Mouse (Mus musculus): ENCODE data around the gene Nln.

The Nln gene

DNA sequence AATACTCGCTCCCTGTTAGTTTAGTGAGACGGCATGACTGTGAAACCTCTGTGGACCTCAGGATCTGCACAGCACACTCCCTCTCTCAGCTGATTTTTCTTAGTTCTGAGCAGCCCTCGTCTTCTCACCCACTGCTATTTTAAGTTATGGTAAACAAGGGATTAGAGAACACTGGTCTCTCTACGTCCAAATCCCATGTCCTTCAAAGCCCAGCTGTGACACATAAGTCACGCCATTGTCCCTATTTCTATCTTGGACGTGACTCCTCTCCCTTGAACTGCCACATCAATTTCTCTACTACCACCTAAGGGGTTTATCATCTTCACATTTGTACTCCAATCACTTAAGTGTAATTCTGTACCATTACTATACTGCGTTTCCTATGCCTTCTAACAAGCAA, 13.5 kb downstream of the Nln start:
- in situ Hi-C loops (cut with MboI) = no loop called here

DNA sequence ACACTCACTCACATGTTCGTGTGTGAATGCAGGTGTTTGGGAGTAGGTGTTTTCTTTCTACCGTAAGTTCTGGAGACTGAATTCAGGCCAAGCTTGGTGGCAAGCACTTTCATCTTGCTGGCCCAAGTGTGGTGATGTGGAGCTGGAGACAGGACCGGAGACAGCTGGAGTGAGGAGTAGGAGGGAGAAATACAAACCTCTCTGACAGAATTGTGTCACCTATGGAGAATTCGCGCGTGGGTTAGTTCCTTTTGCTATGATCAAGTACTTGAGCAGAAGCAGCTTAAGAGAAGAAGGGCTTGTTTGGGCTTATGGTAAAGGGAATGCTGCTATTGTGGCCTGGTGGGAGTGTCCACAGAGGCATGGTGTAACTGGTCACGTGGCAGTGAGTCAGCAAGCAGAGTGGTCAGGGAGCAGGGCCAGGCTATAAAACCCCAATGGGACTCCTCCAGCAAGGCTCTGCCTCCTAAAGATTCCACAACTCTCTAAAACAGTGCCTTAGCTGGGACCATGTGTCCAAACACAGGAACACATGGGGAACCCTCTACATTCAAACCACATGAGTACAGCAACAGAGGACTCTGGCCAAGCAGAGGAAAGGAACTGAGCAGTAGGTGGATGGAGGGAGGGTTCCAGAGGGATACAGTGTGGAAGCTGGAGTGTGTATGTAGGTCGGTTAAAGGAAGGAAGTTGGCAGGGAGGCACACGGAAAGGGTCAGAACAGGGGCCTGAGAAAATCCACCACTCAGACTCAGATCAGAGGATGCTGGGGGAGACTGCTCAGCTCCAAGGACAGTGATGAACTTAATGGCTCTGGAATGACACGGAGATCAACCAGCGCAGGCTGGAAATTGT, 14.7 kb downstream of the Nln start:
- in situ Hi-C loops (cut with MboI) = no loop called here

DNA sequence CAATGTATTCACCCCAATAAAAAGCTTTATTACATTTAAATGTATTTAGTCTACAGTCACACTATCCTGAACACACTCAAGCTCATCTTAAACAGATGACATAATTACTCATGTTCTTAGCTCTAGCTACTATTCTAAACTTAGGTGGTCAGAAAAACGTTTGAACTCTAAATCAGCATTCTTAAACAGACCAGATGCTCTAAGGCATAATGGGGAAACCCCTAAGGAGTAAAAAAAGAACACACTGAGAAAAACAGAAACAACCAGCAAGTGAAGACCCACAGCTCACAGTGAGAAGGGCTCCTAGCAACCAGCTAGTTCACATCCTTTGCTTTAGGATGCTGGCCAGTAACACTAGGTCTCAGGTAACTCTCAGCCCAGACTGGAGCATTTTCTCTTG, 17.7 kb downstream of the Nln start:
- in situ Hi-C loops (cut with MboI) = no loop called here

DNA sequence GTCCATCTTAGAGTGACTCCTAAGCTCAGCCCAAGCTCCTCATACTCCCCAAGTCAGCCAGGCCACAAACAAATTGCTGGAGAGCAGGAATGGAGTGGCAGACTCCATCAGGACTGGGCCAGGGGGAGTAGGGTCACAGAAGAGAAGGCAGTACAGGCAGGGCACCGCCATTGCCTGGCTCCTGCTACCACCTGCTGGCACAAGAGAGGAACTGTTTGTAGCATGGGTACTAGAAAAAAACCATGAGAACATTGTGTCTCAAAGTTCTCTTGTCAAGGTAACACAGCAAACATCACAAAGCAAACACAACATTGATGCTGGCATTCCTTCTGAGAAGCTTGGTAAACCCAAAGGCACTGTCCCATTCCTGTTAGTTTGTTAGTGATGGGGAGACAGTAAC, 20.0 kb downstream of the Nln start:
- in situ Hi-C loops (cut with MboI) = no loop called here

DNA sequence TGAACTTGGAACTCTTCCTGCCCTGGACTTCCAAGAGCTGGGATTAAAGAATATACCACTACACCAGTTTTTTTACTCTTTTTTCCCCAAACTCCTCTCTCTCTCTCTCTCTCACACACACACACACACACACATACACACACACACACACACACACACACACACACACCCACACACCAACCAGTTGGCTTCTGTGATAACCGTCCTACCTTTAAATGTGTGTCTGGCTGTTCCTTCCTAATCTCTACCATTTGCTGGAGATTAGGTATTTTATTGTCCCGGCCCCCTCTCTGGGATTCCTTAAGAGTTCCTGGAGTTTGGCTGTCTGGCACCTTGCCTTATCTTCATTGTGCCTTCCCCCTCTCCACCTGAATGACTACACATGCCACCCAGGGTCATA, 24.8 kb downstream of the Nln start:
- in situ Hi-C loops (cut with MboI) = no loop called here

DNA sequence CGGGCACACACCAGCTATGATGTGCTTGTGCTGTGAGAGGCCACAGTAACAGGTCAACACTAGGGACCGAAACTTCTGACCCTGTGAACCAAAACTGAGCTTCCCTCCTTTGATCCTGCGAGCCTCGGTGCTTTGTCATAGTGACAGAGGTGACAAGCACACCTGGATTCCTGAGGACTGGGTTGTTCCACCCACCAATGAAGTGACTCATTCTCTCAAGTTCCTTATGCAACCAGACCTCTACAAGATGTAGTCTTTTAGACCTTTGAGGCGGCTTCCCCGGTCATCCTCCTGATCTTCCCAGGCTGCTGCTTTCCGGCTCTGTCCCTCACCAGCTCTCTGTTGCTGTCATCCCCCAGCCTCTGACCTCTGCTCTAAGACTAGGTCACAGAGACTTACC, 26.9 kb downstream of the Nln start:
- in situ Hi-C loops (cut with MboI) = no loop called here

DNA sequence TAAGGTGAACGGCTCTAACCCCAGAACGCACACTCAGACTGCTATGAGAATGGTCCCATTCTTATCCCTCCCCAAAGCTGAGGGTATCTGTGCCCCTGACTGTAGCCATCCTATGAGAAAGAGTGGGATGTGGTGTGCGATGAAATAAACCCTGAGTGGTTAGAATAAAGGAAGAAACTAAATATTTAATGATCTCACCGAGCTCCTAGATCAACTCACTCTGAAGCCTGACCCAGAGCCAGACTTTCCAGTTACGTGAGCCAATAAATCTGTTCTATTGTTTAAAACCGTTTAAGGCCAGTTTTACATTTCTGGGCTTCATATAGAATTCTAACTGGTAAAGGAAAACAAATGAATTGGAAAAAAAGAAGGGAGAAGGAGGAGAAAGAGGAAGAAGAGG, 32.4 kb downstream of the Nln start:
- in situ Hi-C loops (cut with MboI) = no loop called here

DNA sequence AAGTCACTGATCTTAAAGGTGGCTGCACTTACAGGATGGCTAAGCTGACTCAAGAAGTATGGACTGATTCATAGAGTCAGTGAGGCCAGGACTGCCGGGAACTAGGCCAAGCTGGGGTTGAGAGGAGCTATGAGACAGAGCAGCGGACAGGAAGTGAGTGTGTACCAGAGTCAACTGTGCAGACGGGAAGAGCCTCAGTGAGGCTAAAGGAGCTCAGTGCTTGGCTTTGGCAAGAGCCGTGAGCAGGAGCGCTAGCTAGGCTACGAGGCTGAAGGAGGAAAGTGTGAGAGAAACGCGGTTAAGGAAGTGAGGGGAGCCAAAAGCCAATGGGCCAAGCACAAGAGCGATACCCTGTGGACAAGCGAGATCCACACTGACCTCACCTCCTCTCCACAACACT, 34.7 kb downstream of the Nln start:
- in situ Hi-C loops (cut with MboI) = no loop called here

DNA sequence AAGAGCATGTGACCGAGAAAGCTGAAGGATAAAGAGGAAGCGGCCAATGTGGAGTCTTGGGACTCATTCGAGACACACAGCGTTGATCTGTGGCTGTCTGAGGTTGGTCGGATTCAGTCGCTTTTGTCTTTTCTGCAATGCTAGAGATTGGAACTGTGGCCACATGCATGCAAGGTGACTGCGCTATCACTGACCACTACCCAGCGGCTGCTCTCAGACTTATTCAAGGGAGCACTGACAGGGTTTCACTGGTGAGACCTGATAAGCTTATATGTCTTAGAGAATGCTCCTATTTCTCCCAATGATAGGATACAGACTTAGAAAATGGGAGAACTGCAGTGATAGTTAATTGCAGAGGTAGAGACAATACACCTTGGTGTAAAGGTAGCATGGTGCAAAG, 35.2 kb downstream of the Nln start:
- in situ Hi-C loops (cut with MboI) = no loop called here

DNA sequence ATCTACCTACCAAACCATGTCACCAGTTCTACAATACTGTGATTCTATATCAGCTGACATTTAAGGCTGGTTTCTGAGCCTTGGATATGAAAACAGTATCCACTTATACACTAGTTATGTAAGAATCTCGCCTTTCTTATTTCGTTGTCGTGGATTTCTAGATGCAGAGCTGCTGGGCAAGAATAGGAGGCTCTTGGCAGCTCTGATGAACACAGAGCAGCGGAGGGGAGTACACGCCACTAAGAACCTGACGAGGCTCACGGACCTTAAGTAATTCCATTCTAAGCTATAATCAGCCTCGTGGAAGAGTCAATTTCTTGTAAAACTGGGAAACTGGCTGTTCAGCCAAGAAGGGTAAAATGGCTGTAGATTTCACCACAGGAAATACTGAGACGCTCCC, 37.1 kb downstream of the Nln start:
- in situ Hi-C loops (cut with MboI) = no loop called here

DNA sequence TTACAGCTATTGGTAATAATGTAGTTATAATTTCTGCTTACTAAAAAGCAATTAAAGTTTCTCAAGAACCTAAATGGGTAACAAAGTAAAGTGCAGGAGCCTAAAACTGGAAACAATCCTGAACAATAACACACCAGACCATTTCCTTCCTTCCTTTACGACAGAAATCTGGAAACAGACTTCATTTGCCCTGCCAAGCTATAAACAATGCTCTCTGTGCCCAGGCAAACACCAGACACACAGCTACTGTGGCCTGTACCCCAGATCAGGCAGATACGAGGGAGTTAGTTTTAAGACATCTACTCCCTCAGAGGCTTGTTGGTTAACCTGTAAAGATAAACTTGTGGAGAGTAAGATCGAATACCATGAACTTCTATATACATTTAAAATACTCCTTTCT, 38.7 kb downstream of the Nln start:
- in situ Hi-C loops (cut with MboI) = no loop called here

DNA sequence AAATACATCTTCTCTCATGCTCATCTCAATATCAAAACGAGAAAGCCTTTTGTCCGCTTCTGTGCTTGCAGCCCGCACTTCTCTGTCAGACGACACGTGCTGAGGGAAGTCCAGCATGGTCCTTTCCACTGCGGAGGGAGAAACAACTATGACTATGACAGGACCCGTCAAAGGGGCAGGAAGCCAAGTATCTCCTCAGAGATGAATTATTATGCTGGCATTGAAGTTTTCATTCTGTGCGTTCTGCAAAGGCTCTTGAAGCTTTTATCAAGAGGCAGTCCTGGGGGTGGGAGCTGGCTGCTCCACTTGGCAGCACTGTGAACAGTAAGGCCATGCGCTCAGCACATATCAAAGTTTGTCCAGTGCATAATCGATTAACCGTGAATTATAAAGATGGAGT, 40.2 kb downstream of the Nln start:
- in situ Hi-C loops (cut with MboI) = no loop called here

DNA sequence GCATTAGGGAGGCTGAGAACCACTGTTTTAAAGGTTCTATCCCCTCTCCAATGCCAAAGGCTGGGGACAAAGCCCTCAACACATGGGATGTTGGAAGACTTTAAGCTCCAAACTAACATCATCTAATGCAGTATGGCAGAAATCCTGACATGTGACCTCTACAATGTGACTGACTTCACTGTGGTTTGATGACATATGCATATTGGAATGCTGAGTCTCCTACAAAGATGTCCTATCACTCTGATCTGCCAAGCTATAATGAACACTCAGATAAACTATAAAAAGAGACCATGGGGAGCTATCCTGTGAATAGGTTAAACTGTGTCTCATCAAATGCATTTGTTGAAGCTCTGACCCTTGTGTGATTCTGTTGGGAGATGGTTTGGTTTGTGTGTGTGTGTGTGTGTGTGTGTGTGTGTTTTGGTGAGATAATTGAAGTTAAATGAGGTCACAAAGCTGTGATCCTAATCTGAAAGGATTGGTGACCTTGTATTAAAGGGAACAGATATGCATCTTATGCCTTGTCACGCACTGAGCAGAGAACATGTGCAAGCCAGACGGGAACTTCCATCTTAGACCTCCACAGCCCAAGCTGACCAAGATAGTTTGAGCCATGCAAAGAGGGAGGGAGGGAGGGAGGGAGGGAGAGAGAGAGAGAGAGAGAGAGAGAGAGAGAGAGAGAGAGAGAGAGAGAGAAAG, 43.6 kb downstream of the Nln start:
- in situ Hi-C loops (cut with MboI) = no loop called here

DNA sequence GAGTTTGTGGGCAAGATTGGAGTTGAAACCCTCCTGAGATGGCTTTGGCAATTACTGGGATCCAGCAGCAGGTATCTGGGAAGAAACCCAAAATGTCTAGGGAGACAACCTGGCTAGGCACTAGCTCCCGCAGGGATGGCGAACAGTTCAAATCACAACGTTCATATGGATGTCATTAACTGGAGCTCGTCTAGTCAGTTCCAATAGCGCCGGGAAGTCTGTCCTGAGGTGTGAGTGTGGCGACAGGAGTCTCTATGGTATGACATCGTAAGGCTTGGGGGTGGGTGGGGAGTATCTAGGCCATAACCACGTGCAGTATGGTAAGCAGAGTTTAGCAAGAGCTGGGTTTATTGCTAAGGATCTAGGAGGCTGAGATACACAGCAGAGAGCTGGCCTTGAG, 46.4 kb downstream of the Nln start:
- in situ Hi-C loops (cut with MboI) = no loop called here

DNA sequence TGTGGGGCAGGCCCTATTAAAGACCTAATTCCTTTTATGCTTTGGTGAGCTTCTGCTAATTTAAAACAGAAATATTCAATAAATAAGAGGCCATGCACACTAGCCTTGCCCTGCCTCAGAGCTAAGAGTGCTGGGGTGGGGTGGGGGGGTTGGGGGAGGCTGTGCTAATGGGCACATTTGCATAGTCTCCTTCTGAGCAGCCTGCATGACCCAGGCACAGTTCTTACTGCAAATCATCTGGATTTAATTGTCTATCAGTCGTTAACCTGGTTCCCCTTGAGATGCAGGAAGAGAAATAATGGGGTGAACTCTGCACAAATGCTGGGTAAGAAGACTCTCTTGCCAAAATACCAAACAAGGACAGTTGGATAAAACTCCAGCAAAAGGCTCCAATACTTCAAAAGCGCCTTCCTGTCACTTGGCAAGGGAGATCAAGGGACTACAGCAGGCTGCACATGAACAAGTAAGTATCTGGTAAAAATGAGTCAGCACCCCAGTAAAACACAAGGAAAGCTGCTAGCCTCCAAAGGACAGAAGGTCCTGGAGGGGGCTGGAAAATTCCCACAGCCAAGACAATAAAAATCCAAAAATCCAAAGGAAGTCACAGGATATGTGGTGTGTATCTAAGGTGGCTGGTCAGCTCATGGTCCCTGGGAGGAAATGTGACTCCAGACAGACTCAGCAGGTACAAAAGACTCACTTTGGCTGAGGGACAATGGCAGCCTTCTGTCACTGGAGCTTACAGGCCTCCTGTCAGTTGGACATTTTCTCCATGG, 47.3 kb downstream of the Nln start:
- in situ Hi-C loops (cut with MboI) = no loop called here

DNA sequence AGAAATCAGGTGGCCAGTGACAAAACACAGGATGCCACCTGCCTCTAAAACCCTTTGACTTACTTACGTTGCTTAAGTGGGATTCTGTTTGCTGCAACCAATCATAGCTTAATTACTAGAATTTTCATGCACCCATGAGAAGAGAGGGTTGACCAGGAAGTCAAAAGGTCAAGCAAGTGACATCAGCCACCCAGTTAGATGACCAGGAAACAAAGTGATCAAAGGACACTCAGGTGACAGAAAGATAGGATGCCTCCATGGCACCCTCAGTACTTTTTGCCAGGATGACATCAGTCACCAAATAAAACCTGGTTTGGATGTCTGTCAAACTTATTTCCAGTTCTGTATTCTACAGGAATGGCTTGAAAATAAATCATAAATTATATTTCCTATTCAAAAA, 49.2 kb downstream of the Nln start:
- in situ Hi-C loops (cut with MboI) = no loop called here

DNA sequence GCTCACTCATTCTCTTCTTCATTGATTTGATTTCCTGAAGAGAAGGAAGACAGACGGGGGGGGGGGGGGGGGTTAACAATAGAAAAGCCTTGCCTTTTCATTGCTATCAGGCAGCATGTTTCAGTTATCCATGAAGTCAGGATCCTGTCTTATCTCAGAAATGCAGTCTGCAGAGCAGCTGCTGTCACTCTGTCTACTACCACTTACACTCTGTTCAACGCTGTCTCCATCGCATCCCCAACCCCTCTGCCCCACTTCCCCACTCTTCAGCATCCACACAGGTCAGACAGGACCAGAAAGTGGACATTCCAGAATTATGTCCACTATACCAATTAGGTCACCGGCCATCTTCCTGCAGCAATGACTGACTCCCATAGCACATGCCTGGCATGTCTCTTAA, 49.9 kb downstream of the Nln start:
- in situ Hi-C loops (cut with MboI) = no loop called here

DNA sequence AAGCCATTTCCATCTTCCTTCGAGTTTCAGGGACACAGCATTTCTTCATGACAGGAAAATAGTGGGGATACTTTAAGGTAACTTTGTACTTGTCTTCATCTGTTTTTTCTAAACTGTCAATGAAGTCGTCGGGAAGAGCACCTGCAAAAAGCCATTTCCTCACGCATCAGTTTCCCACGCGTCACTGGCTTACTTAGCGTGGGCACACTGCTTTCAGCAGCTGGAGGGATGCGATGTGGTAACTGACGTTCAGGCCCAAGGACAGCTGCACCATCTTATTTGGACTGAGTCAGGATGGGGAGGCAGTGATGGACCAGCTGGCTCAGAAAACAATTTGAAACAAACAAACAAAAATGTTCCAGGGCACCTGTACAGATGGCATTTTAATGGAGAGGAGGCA, 50.7 kb downstream of the Nln start:
- in situ Hi-C loops (cut with MboI) = no loop called here

DNA sequence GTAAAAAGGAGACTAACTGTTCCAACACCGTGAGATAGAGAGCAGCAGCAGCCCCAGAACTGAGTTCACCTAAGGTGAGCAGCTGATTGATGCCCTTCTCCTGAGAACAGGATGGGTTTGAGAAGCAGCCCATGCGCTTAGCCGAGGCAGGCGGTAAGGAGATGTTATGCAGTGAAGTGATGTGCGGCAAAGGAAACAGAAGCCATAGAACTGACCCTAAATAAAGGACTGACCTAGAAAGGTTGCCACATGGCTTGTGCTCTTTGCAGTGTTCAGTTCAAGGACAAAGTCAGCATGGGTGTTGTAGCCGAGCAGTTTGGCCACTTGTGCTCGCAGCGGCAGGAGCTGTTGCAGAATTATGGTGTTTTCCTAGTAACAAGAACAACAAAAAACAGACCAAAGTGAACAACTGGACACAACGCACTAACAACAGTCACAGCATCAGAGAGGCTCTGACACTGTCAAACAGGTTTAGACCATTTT, 57.1 kb downstream of the Nln start:
- in situ Hi-C loops (cut with MboI) = no loop called here

DNA sequence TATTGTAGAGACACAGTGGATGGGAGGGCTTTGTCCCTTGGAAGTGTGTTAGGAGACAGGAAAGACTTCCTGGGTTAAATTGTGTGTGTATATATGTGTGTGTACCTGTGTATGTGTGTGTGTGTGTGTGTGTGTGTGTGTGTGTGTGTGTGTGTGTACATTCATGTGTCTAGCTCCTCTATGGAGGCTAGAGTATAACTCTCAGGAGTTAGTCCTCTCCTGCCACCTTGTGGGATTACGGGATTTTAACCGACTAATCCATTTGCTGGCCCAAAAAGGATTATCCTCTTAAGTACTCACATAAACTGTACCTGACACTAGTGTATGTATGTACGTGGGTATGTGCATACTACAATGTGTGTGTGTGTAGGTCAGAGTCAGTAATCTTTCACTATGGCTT, 60.6 kb downstream of the Nln start:
- in situ Hi-C loops (cut with MboI) = no loop called here

DNA sequence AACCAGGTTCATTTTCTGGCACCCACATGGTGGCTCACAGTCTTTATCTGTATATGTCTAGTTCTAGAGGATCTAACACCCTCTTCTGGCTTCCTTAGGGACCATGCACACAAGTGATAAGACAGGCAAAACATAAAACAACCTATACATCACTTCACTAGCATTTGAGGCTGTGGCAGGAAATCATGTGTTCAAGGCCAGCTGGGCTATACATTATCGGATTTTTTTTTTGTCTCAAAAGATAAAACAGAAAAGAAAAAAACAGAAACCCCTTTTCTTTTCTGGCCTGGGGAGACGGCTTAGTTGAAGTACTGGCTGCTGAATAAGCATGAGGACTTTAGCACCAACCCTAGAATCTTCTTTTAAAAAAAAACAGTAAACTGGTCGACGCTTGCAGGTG, 64.3 kb downstream of the Nln start:
- in situ Hi-C loops (cut with MboI) = no loop called here

DNA sequence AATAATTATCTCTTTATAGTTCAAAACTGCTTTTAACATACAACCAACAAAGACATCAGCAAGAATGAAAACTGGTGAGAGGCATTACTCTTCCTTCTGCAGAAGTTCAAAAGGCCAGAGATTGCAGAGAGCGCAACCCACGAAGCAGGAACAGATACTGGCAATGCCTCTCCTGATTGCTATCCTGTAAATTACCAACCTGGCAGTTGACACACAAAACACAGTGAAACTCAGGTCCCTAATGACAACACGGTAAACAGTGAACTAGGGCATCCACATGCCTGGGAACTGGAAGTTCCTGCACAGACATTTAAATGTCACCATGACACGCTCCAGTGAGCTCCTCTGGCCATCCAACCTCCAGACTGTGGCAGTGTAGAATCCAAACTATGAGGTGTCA, 65.1 kb downstream of the Nln start:
- in situ Hi-C loops (cut with MboI) = no loop called here

DNA sequence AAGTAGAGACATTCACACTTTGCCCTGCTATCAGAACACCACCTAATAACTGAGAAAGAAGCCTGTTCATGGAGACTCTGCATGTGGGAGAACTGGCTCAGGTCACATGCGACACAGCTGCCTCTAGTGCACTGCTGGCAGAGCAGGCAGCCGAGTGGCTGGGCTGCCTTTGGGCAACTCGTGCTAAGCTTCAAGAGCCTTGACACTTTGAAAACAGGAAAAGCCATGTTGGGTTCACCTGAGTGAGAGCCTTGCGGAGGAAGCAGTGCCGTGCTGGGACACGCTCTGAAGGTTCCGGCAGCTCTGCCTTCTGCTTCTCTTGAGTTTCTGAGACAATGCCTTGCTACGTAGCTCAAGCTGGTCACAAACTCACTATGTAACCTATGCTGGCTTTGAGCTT, 66.7 kb downstream of the Nln start:
- in situ Hi-C loops (cut with MboI) = no loop called here
